Mouse (Mus musculus) layer of hippocampus, adult 6 months (tissue): ENCODE results near the gene Atp2a2. TPM values are rescaled to one million over a fixed set of nuclear protein-coding genes. Genes with fewer than 3 reads are reported as not detected.

Source experiments
- long read RNA-seq, 2 experiments: library from polyadenylated mRNA; unstranded; transcript quantifications; one replicate each; pipeline ENCODE4 v2.0.0; 2019 to 2020
- polyA plus RNA-seq: library from polyadenylated mRNA; unstranded; fragments of <200 nt; fragmentation: Nextera tagmentation; gene quantifications from 2 replicates; pipeline ENCODE4 v1.2.3, GENCODE M21; 2021

The Atp2a2 gene
- polyA plus RNA-seq, result 54.2 and 55.8 TPM in 2 replicates
- long read RNA-seq, experiment 1, full-length matches to known transcripts, result 1 of 193 reads
- long read RNA-seq, experiment 1, partial matches to known transcripts, result 177 of 193 reads
- long read RNA-seq, experiment 1, other reads (novel, unspliced or antisense), result 15 of 193 reads
- long read RNA-seq, experiment 2, full-length matches to known transcripts, result 26 of 287 reads
- long read RNA-seq, experiment 2, partial matches to known transcripts, result 223 of 287 reads
- long read RNA-seq, experiment 2, other reads (novel, unspliced or antisense), result 38 of 287 reads

GRCm38 (mm10) chr5:122502077-122502941, at the start of gene Atp2a2:
Gene Atp2a2 (minus strand): TSS chr5:122502225.

GRCm38 (mm10) chr5:122421271-122422068, 80.6 kb downstream of the Atp2a2 start, which contains the start of gene Anapc7:
Gene Anapc7 (plus strand): TSS chr5:122421693.

Other genes starting within 250 kb of the Atp2a2 start
- 1.6 and 2.0 TPM in 2 replicates for gene Tctn1, start 237.8 kb downstream of the Atp2a2 start, polyA plus RNA-seq
- gene Pptc7, start 217.9 kb downstream of the Atp2a2 start, polyA plus RNA-seq, result 6.9 and 7.2 TPM in 2 replicates
- 4.6 and 5.4 TPM in 2 replicates for gene Rad9b, start 148.0 kb downstream of the Atp2a2 start, polyA plus RNA-seq
- gene Vps29, start 147.9 kb downstream of the Atp2a2 start, polyA plus RNA-seq, result 376 and 407 TPM in 2 replicates
- 29.9 and 30.3 TPM in 2 replicates for gene Gpn3, start 130.3 kb downstream of the Atp2a2 start, polyA plus RNA-seq
- gene Fam216a, start 129.9 kb downstream of the Atp2a2 start, polyA plus RNA-seq, result 115 and 117 TPM in 2 replicates
- gene Arpc3, start 110.3 kb downstream of the Atp2a2 start, polyA plus RNA-seq, result 47.5 and 50.7 TPM in 2 replicates
- gene Anapc7, start 80.5 kb downstream of the Atp2a2 start, polyA plus RNA-seq, result 20.0 and 20.7 TPM in 2 replicates
- 19.9 and 21.9 TPM in 2 replicates for gene Ift81, start 112.3 kb upstream of the Atp2a2 start, polyA plus RNA-seq
- gene P2rx7, start 141.7 kb upstream of the Atp2a2 start, polyA plus RNA-seq, result 6.7 and 7.8 TPM in 2 replicates
- 17.9 and 18.6 TPM in 2 replicates for gene P2rx4, start 205.3 kb upstream of the Atp2a2 start, polyA plus RNA-seq